Mouse (Mus musculus) left cerebral cortex, adult 2 months (tissue): ENCODE results near the gene Scarf1. TPM values are rescaled to one million over a fixed set of nuclear protein-coding genes. Genes with fewer than 3 reads are reported as not detected.

ENCODE experiments used
- DNase-seq, 2 experiments: peaks; one replicate each; pipeline ENCODE4 v3.0.0; 2021 to 2022; ENCODE audit warnings: low spot score in 2 of 2, mixed read lengths in 1 of 2; ENCODE audit errors: extremely low spot score in 1 of 2
- H3K27ac ChIP-seq: fragments of 200-600 bp; 2 replicates; pipeline ENCODE4 v1.8.1; 2022
- H3K4me3 ChIP-seq: fragments of 200-600 bp; 2 replicates; pipeline ENCODE4 v1.8.1; 2022
- CTCF ChIP-seq: fragments of 200-600 bp; IDR thresholded peaks from 2 replicates; pipeline ENCODE4 v1.8.1; 2022; ENCODE audit warnings: antibody characterized with exemption, mild to moderate bottlenecking, moderate library complexity
- intact Hi-C: fragments of 180-260 bp; cut with DNase I; formaldehyde crosslinking; loops from one replicate; pipeline ENCODE4 v1.15.1; 2025
- total RNA-seq, 2 experiments: library from RNA; stranded (reverse); gene quantifications; 2 replicates each; pipeline ENCODE4 v1.2.3; 2021

The Scarf1 gene
- total RNA-seq, 2 experiments from 2014 or later = 1.3 to 1.6 TPM

GRCm38 (mm10) chr11:75486192-75486591 is 27.1 kb upstream of the Scarf1 start:
- Histone ChIP-seq H3K4me3 (peak overlapping the region; percentile 75), H3K27ac (no peak overlapping the region)
- DNase-seq = no peak
- no peak for TF ChIP-seq CTCF
- intact Hi-C loops = loop anchor here (2.0 kb wide), 1 partner anchor 21 kb away; no protein-coding TSS in a partner anchor

- Histone ChIP-seq H3K4me3 (peak within 1 kb of the TSS; percentile 75), H3K27ac (peak within 1 kb of the TSS; percentile 93)
- TF ChIP-seq CTCF = no peak
- peak; percentile 97 to 98 for DNase-seq
- intact Hi-C loops = loop anchor here (2.0 kb wide), 1 partner anchor 22 kb away; no protein-coding TSS in a partner anchor
Observed at GRCm38 (mm10) chr11:75486601-75487285, 26.6 kb upstream of the Scarf1 start, which contains the start of gene Prpf8. Gene Prpf8, plus strand, starts transcription at chr11:75486816.

- H3K27ac ChIP-seq = peak overlapping the region; percentile 93
- intact Hi-C loops = loop anchor here (2.0 kb wide), 1 partner anchor 23 kb away; no protein-coding TSS in a partner anchor
Observed at GRCm38 (mm10) chr11:75487496-75487895, 25.8 kb upstream of the Scarf1 start.

GRCm38 (mm10) chr11:75494296-75495049 is 18.9 kb upstream of the Scarf1 start:
- Histone ChIP-seq H3K27ac (no peak overlapping the region), H3K4me3 (no peak overlapping the region)
- no peak for TF ChIP-seq CTCF
- intact Hi-C loops = no loop called here
- no peak for DNase-seq

More at GRCm38 (mm10) chr11:75487496-75487895, 25.8 kb upstream of the Scarf1 start:
- peak overlapping the region; percentile 75 for H3K4me3 ChIP-seq
- no peak for TF ChIP-seq CTCF
- no peak for DNase-seq

GRCm38 (mm10) chr11:75498126-75498525 is 15.2 kb upstream of the Scarf1 start:
- no peak overlapping the region for H3K4me3 ChIP-seq
- intact Hi-C loops = no loop called here
- H3K27ac ChIP-seq = no peak overlapping the region
- DNase-seq = no peak
- TF ChIP-seq CTCF = no peak

GRCm38 (mm10) chr11:75508162-75508561 is 5.2 kb upstream of the Scarf1 start:
- intact Hi-C loops = no loop called here
- Histone ChIP-seq H3K4me3 (no peak overlapping the region), H3K27ac (no peak overlapping the region)
- no peak for DNase-seq
- no peak for TF ChIP-seq CTCF

- no peak overlapping the region for H3K27ac ChIP-seq
- DNase-seq = no peak
- intact Hi-C loops = no loop called here
- H3K4me3 ChIP-seq = no peak overlapping the region
- no peak for TF ChIP-seq CTCF
Observed at GRCm38 (mm10) chr11:75508904-75509303, 4.4 kb upstream of the Scarf1 start.

GRCm38 (mm10) chr11:75509741-75510626 is 3.4 kb upstream of the Scarf1 start, which contains the start of gene Rilp:
Gene Rilp, plus strand, starts transcription at chr11:75510094.
- DNase-seq = peak in 1 of 2 experiments; percentile 31
- peak; percentile 27; the same call in 1 of the 2 replicates for TF ChIP-seq CTCF
- intact Hi-C loops = loop anchor here (1.0 to 10.0 kb wide), 3 partner anchors 108 to 565 kb away; partner anchors contain the start of gene Ovca2

DNA sequence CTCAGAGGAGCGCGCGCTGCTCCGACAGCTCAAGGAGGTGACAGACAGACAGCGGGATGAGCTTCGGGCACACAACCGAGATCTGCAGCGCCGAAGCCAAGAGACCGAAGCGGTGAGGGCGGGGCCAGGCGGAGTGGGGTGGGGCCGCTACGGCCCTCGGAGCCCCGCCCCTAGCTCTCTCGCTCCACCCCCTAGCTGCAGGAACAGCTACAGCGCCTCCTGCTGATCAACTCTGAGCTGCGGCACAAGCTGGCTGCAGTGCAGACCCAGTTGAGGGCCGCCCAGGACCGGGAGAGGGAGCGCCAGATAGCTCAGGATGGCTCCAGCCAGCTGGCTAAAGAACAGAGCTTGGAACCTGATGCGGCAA is 2.7 kb upstream of the Scarf1 start:
- H3K4me3 ChIP-seq = peak overlapping the region; percentile 76
- DNase-seq = peak; percentile 87 to 91
- peak overlapping the region; percentile 89 for H3K27ac ChIP-seq
- TF ChIP-seq CTCF = peak; percentile 94
- intact Hi-C loops = loop anchor here (1.0 to 10.0 kb wide), 3 partner anchors 108 to 566 kb away; partner anchors contain the start of gene Ovca2

More at GRCm38 (mm10) chr11:75509741-75510626, 3.4 kb upstream of the Scarf1 start, which contains the start of gene Rilp:
- peak within 1 kb of the TSS; percentile 76 for H3K4me3 ChIP-seq
- H3K27ac ChIP-seq = peak within 1 kb of the TSS; percentile 89

- no peak for TF ChIP-seq CTCF
- H3K27ac ChIP-seq = no peak overlapping the region
- intact Hi-C loops = loop anchor here (5.0 to 10.0 kb wide), 2 partner anchors 334 to 566 kb away; partner anchors contain the start of gene Ovca2
- no peak overlapping the region for H3K4me3 ChIP-seq
- no peak for DNase-seq
Observed at GRCm38 (mm10) chr11:75511213-75511612, 2.1 kb upstream of the Scarf1 start.
